Mouse (Mus musculus) frontal cortex, postnatal 10 days (tissue): Measurements from ENCODE around the gene Hmgb1.

Experiments
- DNase-seq, 2 experiments: peaks; one replicate each; pipeline ENCODE4 v3.0.0; 2022; ENCODE audit warnings: low spot score in 2 of 2, mixed read lengths in 1 of 2

The Hmgb1 gene

DNA sequence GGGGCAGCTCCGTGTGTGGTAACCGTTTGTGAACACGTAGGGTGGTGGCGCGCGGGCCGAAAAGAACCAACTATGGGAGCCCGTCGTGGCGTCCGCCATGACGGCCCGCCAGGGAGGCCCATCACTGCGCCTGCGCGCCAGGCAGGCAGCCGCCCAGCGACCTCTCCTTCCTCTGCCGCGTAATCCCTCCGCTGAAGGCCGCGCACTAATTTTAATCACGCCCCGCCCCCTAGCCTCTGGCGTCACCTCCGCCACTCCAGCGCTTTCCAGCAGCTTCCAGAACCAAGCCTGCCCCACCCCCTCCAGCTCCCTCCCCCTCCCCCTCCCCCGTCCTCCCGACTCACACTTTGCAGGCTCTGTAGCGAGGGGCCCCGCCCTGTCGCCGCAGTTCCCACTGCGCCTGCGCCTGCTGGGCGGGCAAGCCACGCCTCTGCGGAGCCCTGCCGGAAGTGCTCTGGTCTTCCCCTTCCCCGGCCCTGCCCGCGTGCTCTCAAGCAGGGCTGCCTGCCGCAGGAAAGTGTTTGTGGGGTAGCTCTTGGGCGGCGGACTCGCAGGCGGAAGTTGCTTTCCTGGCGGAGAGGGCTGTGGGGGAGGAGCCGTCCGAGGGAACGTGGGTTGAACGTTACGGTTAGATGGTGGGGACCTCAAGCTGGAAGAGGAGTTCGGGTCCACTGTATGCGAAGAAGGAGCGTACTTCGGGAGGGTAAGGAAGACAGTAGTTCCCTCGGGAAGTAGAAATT, at the start of gene Hmgb1, which contains the start of gene Uspl1:
Gene Hmgb1 (minus strand): TSS at position 386 of the 740 bp plus-strand sequence.
Gene Uspl1 (plus strand): TSS at position 247 of the 740 bp plus-strand sequence.
- DNase-seq, result peak; percentile 99

DNA sequence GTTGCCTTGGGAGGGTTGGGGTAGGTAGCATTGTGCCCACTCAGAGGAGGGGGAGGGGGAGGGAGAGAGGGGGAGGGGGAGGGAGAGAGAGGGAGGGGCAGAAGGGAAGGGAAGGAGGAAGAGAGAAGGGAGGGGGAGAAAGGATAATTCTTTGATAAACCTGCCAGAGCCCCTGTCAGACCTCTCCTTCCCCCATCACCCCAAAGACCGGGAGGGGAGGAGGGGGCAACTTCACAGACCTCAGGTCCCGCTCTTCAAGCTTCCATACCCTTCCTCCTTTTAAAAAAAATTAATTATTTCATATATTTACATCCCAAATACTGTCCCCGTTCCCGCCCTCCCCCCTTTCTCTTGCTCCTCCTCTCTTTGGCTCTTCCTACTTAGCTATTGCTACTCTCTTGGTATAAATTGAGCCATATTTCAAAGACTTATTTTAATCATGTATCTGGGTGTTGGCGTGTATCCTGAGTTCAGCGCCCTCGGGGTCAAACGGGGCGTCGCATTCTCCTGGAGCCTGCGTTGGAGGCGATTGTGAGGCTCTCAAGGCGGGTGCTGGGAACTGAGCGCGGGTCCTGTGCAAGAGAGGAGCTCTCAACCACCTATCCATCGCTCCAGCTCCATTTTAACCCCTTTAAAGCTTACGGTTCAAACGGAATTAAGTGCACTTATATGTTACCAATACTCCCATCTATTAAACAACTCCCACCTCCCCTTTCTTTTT, 45.5 kb upstream of the Hmgb1 start:
- DNase-seq, result no peak

DNA sequence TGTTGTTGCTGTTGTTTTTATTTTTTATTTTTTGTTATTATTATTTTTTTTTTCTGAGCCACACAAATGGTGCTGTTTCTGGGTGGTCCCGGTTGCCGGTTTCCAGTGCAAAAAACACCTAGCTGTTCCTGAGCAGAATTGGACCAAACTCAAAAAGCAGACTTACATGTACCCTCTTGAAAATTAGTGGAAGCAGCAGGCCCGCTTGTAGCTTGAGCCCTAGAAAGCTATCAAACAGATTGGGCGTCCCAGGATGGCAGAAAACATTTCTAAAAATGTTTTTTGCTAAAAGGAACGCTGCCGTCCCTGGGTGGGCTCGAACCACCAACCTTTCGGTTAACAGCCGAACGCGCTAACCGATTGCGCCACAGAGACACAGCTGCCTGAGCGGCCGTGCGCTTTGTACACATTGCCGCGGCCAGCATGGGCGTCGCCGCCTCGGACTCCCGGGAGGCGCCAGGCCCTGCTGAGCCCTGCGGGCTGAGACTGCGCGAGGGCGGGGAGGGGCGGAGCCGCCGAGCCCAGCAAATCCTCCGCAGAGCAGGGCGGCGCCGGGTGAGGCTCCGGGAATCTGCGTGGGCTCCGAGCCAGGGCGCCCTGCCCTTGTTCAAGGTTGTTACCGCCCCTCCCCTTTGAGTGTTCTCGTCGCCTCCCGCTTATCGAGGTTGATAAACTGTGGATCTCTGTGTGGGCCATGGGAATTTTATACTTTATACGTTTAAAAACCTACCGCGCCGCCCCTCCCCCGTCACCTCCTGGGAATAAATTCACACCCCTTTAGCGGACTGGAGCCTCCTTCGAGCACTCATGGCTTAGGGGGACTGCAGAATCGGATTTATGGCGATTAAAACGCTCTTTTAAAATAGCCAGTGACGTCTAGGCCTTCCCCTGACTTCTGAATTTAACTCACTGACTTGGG, 44.7 kb upstream of the Hmgb1 start:
- peak; percentile 92 to 97 for DNase-seq

DNA sequence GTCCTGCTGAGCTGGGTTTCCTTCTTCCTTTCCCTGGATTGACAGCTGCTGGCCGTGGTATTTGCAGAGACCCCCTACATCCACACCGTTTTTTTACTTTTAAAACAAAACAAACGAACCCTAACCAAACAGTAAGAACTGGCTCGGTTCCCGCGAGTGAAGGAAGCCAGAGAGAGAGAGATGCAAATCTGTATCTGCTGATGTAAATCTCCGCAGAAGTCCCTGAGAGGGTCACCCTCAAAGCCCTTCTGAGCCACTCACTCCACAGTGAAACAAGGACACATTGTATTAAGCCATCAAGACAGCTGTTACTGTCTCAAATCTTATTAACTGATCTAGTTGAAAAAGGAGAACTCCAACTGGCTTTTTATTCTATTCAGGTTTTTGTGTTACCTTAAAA, 40.4 kb upstream of the Hmgb1 start:
- DNase-seq, result no peak

DNA sequence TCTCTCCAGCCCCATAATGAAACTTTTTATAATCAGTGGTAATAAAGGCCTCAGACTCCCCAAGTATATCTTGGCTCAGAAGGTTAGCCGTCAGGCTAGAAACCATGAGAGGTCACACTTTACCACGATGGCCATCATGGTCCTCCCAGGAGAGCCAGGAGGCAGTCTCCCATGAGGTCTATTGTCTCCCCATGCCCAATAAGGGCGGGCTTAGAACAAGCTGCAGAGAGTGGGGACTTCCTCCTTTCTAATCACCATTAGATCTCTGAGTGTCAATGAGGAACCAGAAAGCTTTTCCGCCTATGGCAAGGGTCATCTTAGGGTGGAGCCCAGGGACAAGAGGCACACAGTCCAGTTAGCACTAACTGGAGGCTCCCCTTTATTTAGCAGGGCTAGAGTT, 37.1 kb upstream of the Hmgb1 start:
- no peak for DNase-seq

DNA sequence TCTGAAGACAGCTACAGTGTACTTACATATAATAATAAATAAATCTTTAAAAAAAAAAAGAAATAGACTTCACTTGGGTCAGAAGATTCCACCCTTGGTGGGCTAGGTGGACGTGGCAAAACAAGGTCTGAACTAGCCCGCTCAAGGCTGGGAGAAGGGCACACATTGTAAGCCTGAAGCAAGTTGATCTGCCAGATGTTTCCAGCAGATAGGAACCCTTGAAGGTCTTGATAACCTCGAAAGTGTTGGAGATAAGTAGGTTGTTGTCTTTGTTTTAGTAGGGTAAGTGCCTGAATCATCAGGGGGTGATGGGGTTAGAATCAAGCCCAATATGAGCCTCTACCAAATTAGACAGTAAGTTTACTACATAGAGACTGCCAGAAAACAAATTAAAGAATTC, 35.2 kb upstream of the Hmgb1 start:
- no peak for DNase-seq

DNA sequence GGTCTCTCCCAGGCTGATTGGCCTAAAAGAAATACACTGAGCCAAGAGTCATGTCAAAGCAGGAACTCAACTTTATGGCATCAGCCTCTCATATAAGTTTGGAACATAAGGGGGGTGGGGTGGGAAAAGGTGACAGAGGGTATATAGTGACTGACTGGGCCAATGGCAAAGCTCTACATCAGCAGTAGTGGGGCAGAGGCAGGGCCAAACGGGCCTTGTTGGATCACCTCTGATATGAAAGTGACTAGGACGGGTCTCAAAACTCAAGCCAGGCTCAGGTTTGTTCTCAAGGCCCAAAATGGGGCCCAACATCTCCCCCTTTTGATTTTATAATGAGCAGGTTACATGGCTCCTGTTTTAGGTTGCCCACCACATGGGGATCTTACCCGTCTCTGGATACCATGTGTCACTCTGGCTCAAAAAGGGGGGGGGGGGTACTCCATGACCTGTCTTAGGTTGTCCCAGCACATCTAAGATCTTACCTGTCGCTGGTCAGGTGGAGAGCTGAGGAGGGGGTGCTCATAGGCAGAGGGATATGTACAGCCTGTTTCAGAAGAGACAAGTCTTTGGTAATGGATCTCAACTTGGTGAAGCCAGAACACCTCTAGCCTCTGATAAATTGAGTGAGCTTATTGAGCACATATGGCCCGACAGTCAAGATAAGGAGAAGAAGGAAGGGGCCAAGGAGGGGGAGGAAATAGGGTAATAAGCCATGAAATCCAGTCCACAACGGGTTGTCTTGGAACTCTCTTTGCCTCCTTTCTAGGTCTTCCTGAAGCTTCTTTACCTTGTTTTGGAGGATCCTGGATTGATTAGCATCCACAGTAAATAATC, 33.5 kb upstream of the Hmgb1 start:
- no peak for DNase-seq

DNA sequence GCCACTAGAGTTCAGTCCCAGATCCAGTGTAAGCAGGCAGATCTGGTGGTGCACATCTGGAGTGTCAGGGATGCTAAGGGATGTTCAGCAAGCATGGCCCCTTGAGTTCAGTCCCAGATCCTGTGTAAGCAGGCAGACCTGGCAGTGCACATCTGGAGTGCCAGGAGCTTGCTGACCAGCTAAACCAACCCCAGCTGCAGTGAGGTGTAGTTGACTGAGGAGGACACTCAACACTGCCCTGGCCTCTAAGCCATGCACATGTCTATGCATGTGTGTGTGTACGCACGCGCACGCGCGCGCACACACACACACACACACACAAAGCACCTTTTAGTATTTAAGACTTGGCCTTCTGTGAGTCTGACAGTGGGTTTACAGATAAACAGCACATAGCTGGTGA, 31.3 kb upstream of the Hmgb1 start:
- no peak for DNase-seq

DNA sequence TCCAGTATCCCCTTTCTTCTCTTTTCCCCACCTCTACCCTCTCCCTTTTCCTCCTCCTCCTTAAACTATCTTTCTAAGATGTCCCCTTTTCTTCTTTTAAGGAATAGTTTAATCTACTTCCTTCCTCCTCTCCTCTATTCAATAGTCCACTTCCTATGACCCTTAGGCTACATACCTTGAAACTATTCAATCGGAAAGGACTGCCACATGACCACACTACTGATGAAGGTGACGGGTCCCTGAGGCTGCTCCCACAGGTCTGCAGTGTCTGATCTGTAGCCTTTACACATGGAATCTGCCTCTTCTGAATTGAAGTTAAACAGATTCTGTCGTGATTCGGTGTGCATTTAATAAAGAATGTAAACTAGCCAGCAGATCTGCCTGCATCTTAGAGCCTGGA, 28.5 kb upstream of the Hmgb1 start:
- no peak for DNase-seq

DNA sequence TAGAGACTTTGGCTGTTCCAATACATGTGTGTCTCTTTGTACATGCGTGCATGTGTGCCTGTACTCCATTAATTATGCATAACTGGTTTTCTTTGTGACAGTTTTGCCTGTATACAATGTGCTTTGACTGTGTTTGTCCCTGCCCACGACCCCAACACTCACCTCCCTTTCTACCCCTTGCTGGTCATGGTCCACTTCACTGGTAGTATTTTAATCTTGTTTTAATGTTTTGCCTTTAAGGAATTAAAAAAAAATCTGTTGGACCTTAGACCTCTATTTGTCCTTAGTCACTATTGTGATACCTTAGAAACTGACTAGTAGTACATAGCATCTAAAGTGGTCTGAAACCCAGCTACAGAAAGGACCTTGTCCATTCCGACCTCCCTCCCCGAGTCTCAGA, 26.8 kb upstream of the Hmgb1 start:
- DNase-seq, result no peak

DNA sequence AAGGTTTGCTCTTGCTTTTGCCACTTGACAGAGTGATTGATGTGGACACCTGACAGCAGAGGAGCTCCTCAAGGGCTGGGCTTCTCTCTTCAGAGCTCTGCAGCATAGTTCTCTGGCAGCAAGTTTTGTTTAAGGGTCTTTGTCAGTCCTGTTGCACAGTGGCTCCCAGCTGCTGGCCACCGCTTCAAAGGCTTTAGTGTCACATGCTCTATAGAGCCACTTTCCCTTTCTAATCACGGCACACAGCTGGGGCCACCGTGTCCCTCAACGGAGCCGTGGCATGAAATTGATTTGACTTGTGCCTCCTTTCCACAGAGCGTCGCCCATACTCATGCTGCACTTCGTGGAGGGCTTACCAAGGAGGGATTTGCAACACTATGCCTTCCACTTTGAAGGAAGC, 25.0 kb upstream of the Hmgb1 start:
- DNase-seq, result no peak

DNA sequence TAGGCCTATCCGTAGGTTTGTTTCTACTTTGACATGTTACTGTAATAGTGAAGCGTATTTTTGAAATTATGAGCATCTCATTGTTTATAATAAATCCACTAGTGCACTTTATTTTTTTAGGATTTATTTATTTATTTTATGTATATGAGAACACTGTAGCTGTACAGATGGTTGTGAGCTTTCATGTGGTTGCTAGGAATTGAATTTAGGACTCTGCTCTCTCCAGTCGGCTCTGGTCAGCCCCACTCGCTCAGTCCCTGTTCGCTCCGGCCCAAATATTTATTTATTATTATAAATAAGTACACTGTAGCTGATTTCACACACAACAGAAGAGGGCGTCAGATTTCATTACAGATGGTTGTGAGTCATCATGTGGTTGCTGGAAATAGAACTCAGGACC, 24.5 kb upstream of the Hmgb1 start:
- no peak for DNase-seq

DNA sequence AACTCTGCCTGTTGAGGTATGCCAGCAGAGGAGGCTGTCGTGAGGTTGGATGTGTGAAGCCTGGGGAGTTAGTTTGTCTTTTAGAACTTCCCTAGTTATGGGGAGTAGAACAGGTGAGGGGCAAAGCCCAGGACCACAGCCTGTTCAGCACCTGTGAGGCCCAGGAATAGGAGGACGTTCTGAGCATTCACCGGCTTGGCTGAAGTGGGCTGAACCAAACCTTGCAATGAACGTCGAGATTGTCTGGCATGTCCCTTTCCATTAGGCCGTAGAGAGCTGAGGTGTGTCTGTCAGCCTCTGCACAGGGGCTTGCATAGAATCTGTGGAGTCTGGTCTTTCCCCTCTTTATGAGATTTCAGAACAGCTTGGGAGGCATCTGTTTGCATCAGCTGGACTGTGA, 23.4 kb upstream of the Hmgb1 start:
- DNase-seq, result no peak

DNA sequence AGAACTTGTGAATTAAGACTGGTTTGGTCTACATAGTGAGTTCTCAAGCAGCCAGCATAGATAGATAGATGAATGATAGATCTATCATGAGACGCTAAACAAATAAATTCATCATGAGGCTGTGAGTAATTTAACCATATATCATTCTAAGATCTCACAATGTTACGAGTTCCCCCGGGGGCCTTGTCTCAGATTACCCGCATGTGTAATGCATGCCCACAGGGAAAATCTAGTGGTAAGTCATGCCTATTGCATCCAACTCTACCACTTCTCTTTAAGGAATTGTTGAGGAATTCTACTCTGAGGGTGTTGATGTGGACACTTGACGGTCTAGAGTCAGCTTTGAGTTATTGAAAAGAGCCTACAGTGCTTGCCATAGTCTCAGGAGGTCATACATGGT, 22.0 kb upstream of the Hmgb1 start:
- no peak for DNase-seq

DNA sequence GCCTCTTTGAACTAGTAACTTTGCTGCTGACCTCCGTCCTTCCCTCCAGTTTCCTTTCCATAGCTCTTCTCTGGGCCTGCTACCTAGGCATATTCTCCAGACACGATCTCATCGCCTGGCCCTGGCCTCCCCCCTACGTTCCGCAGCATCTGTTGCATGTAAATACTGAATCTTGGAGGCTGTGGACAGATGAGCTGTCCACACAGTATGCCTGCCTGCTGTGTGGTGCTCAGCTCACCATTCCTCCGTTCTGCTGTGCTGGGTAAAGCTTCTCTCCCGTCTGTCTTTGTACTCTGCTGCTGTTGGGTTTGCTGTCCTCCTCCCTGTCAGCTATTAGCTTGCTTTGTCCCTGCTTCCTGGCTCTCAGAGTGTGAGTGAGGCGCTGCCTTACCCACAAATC, 21.0 kb upstream of the Hmgb1 start:
- DNase-seq, result no peak

DNA sequence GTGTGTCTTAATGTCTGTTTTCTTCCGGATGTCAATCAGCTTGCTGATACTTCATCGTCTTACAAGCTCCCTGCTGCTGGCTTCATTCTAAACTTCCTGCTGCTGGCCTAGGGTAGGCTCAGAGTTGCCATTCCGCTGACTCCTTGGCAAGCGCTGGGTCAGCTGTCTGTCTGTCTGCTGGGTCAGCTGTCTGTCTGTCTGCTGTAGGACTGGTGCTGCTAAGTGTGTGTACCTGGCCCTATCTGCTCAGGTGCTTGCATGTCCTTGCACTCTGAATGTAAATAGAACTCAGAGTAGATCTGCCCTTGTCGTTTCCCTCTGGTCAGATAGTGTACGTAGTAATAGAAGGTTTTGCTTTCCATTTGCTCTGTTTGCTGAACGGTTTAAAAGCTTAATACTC, 20.5 kb upstream of the Hmgb1 start:
- DNase-seq, result no peak

DNA sequence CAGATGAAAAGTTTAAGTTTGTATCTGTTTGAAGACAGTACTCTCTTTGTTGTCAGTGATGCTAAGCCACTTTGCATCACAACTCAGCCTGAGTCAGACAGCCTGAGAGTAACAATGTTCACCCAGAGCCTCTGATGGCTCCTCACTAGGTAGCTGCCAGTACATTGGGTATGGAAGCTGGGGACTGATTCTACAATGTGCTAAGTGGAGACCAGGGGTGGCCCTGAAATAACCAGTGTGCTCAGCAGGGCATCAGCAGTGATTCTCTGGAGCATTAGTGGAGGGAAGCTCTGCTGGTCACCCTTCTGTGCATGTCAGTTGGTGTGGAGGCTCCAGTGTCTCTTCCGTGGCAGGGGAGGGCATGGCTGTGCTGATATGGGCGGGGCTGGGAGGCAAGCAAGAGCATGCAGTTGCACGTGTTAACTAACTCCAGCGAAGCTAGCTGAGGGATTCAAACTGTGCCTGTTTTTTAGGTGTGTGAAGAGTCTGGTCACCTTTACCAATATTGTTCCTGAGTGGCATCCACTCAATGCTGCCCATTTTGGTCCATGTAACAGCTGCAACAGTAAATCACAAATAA, 19.6 kb upstream of the Hmgb1 start:
- no peak for DNase-seq

DNA sequence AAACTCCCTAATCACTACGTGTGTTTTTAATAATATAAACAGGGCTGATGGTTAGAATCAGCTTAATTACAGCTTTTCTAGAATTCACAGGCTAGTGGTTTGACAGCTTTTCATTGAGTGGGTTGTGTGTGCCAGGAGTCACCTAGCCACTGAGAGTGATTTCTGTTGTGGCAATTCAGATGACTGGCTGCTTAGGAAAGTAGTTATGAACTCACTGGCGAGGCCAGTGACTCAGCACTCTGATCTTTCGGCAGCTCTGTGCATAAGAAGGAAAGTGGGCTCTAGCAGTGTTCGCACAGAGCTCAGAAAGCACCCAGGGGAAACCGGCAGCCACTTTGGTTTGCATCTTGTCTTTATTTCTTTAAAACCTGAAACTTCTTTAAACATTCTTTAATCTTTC, 18.7 kb upstream of the Hmgb1 start:
- no peak for DNase-seq

DNA sequence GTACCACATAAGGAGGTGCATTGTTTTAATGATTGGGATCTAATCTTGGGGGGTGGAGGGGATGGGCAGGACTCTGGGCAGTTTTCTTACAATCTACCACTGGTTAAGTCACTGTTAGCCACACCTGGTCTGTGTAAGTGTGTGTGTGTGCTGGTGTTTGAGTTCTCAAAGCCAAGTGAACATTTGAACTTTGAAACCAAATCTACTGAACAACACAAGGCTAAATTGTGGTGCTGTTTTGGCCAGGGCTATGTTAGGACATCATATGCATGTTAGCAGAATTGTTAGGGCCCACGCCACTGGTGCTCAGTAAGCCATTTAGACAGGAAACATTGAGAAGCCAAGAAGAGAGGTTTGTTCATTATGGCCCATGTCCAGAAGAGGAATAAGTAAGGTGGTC, 14.5 kb upstream of the Hmgb1 start:
- no peak for DNase-seq

DNA sequence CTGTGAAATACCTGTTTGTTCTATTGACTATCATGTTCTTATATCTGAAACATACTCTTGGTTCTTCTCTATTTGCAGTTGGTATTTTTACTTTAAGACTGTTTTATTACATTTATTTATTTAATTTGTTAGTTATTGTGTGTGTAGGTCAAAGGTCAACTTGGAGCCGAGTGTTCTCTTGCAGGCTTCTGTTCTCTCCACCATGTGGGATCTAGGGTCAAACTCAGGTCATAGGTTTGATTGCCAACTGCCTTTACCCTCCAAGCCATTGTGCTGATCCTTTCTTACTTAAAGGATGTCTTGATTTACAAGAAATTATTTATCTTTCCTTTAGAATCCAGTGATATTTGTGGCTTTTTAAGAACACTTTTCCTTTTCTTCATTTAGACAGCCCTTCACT, 12.3 kb upstream of the Hmgb1 start:
- DNase-seq, result no peak

DNA sequence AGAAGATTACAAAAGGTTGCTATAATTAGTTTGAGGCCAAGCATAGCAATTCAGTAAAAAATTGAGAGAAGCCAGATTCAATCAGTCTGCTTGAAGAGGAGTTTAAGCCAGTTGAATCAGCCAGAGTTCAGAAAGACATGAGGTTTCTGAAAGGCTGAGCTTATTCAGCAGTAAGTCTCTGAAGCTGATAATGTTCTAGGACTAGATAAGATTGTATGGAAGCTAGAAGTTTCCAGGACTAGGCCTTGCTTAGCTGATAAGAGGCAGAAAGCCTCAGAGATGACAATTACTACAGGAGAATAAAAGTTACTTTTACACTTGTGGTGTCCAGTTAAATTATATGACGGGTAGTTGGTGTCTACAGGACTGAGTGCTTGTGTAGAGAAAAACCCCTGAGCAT, 5.9 kb upstream of the Hmgb1 start:
- DNase-seq, result no peak
